Mouse (Mus musculus) brown adipose tissue, adult 24 weeks (tissue): ENCODE data around the gene Zmiz1. TPM values are rescaled to one million over a fixed set of nuclear protein-coding genes. Genes with fewer than 3 reads are reported as not detected.
A peak's percentile ranks its signal among the peaks of the same experiment; 100 is the strongest.

Experiments
- H3K27ac ChIP-seq: fragments of 200-500 bp; replicated peaks from 2 replicates; pipeline ENCODE4 v1.5.1; 2012; ENCODE audit warnings: low read depth, mild to moderate bottlenecking, low read length
- H3K4me1 ChIP-seq: fragments of 200-500 bp; 2 replicates; pipeline ENCODE4 v1.6.1; 2012; ENCODE audit warnings: low read length, mixed read lengths; ENCODE audit not compliant: control insufficient read depth, insufficient read depth, insufficient read length
- H3K4me3 ChIP-seq: fragments of 200-500 bp; 2 replicates; pipeline ENCODE4 v1.5.1; 2012; ENCODE audit warnings: low read depth, mild to moderate bottlenecking, low read length, moderate library complexity; ENCODE audit not compliant: insufficient read depth
- polyA plus RNA-seq: library from polyadenylated mRNA; stranded (reverse); fragments of >200 nt; gene quantifications from 2 replicates; pipeline ENCODE4 v1.2.4, GENCODE M21; 2012; ENCODE audit not compliant: missing spikeins, insufficient read depth, insufficient read length

Zmiz1 gene
- polyA plus RNA-seq, 1 experiment = 17.0 TPM

DNA sequence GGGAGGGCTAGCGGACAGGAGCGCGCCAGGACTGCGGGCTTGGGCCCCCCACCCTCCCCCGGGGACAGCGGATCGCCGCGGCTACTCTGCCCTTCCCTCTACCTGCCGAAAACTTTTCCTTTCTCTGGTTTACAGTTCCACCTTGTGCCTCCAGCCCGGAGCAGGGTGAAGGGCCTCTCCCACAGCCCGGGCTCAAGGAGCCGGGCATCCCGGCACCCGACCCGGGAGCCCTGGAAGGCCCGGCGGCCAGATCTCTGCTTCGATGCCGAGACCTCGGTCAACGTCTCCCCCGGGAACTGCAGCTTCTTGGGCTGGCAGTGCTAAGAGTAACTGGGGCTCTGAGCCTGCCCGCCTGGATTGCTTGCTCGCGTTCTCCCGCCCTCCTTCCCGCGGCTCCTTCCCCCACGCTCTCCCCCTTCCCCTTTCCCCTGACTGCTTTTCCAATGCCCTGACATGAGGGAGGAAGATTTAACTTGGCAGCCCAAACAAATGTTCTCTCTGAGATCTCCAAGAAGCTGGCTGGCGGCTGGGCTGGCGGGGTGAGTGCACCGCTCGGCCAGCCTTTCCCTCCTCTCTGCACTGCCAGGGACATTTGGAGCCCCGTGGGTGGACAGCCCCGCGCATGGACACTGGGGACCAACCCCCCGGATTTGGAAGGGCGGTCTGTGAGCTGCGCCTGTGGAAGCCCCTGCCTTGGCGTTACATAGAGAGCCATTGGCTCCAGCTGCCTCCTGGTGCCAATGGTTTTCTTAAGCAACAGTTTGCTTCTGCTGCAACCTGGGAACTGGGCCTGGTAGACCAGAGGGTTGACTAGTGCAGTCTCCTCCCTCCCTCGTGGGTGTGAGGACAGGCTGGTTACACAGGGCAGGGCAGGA, 2.1 kb downstream of the Zmiz1 start:
- Histone ChIP-seq H3K4me3 (peak overlapping the region; percentile 86), H3K4me1 (peaks cover 35% of the 10 kb centered on the region), H3K27ac (peak overlapping the region; percentile 93)

DNA sequence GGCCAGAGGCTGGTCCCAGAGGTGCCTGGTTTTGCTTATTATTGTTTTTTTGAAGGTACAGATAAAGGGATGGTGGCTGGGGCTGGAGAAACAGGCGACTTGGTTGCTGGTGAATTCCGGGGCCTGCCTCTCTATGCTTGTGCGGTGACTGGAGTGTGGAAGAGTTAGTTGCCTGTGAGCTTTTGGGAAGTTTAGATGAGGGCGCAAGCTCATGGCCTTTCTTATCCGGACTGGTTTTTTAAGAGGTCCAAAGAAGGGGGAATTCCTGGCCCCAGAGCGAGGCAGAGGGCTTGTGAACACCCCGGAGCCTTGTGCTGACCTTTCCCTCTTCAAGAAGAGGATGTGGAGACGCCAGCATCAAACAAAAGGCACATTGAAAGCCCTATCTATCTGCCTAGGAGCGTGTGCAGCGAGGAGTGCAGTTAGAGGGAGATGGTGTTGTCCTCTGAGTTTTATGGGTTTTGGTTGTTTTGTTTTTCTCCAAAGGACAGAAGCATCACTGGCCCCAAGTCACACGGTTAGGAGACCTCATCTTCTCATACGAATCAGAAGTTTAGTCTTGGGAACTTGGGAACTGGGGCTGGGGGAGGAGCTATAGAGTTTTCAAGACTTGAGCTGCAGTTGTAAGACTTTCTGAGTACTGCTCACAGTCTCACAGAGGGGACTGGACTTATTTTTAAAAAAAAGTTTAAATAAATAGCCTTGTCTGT, 2.8 kb downstream of the Zmiz1 start:
- Histone ChIP-seq H3K4me1 (peaks cover 41% of the 10 kb centered on the region), H3K27ac (peak overlapping the region; percentile 93), H3K4me3 (peak overlapping the region; percentile 86)

- Histone ChIP-seq H3K4me3 (no peak overlapping the region), H3K4me1 (peaks cover 52% of the 10 kb centered on the region), H3K27ac (no peak overlapping the region)
Measured at GRCm38 (mm10) chr14:25462975-25463374, 4.0 kb downstream of the Zmiz1 start.

GRCm38 (mm10) chr14:25463919-25464318, 4.9 kb downstream of the Zmiz1 start:
- no peak overlapping the region for H3K4me3 ChIP-seq
- H3K27ac ChIP-seq = no peak overlapping the region
- H3K4me1 ChIP-seq = peaks cover 61% of the 10 kb centered on the region

GRCm38 (mm10) chr14:25464611-25465307, 5.8 kb downstream of the Zmiz1 start:
- Histone ChIP-seq H3K4me3 (no peak overlapping the region), H3K4me1 (peaks cover 65% of the 10 kb centered on the region), H3K27ac (no peak overlapping the region)

GRCm38 (mm10) chr14:25466361-25466760, 7.4 kb downstream of the Zmiz1 start:
- Histone ChIP-seq H3K27ac (peak overlapping the region; percentile 61), H3K4me1 (peaks cover 75% of the 10 kb centered on the region)

GRCm38 (mm10) chr14:25467911-25468668, 9.1 kb downstream of the Zmiz1 start:
- no peak overlapping the region for H3K4me3 ChIP-seq
- H3K27ac ChIP-seq = peak overlapping the region; percentile 31
- H3K4me1 ChIP-seq = peaks cover 85% of the 10 kb centered on the region

More at GRCm38 (mm10) chr14:25466361-25466760, 7.4 kb downstream of the Zmiz1 start:
- no peak overlapping the region for H3K4me3 ChIP-seq

DNA sequence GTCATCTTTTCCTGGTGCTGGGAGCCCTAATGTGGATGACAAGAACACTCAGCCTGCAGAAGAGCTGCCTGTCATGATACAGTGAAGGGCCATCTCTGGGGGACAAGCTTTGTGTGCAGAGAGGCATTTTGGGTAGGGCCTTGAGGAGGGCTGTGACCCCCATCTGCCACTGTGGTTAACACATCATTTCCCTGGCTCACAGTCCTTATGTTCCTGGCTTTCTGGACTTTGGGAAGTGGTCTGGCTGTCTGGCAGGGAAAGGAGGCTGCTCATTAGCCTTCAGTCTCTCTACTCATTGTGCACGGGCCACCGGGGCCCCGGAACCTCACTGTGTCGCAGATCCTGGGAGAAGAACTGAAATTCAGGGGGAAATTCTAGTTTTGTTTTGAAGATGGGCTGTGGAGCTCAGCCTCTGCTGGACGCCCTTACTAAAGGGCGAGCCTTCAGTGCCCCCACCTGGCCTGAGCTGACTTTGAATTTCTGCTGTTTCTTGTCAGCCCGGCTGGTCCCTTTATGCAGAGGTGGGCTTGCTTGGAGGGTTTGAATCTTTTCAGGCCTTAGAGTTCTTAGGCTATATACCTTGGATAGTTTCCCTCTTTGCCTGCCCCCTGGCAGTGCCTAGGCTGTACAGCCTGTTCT, 10.0 kb downstream of the Zmiz1 start:
- H3K27ac ChIP-seq = peak overlapping the region; percentile 66
- H3K4me1 ChIP-seq = peaks cover 83% of the 10 kb centered on the region
- H3K4me3 ChIP-seq = no peak overlapping the region

DNA sequence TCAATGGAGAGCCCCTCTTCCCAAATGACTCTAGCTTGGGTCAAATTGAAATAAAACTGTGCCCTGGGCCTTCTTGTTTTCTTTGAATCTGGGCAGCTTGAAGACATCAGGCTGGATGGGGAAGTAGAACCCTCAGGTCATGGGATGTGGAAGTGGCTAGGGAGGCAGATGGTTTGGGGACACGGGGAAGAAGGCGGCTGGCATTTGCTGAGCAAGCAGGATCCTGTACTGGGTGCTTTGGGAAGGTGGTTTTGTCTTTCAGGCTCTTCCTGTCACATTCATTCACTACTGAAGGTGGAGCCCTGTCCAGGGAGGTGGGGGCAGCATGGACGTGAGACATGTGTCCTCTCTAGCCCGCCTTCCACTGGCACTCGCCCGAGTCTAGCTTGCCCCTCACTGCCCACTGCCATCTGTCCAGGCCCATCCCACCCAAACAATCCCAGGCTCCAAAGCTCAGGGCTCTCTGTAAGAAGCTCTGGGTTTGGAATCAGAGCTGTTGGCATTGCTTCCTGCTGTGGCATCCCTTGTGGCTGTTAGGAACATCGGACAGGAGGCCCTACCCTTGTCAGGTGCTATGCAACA, 11.3 kb downstream of the Zmiz1 start:
- Histone ChIP-seq H3K4me3 (no peak overlapping the region), H3K4me1 (peaks cover 82% of the 10 kb centered on the region)

GRCm38 (mm10) chr14:25471035-25471434, 12.1 kb downstream of the Zmiz1 start:
- Histone ChIP-seq H3K27ac (peak overlapping the region; percentile 52), H3K4me1 (peaks cover 83% of the 10 kb centered on the region), H3K4me3 (no peak overlapping the region)

More for the DNA sequence above, 11.3 kb downstream of the Zmiz1 start:
- H3K27ac ChIP-seq = peak overlapping the region; percentile 66

DNA sequence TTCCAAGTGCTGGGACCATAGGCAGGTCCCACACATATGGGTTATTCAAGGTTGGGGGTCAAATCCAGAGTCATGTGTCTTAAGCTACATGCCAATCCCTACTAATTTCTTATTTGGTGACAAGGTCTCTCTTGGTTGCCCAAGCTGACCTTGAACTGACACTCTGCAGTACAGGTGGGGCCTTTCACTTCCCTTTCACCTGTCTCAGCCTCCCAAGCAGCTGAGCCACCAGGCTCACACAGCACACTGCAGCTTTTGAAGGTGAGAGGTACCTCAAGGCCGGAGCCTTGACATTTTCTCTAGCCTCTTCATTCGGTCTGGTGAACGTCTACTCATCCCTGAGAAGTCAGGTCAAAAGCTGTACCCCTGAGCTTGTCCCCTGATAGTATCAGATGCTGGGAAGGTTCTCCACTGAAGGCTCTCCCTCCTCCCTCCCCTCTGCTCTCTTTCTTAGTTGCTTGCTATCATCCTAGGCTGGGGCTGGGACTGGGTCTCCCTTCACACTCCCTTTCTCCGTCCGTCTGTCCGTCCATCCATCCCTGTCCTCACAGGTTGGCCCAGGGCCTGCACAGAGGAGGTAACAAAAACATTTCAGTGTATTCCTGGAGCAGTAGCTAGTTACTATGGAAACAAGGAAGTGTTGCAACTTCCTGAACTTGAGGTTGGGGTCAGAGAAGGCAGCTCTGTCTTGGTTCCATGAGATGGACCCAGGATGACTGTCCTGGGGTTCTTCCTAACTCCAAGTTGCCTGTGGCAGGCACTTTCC, 13.3 kb downstream of the Zmiz1 start:
- Histone ChIP-seq H3K4me1 (peaks cover 85% of the 10 kb centered on the region), H3K4me3 (no peak overlapping the region)

DNA sequence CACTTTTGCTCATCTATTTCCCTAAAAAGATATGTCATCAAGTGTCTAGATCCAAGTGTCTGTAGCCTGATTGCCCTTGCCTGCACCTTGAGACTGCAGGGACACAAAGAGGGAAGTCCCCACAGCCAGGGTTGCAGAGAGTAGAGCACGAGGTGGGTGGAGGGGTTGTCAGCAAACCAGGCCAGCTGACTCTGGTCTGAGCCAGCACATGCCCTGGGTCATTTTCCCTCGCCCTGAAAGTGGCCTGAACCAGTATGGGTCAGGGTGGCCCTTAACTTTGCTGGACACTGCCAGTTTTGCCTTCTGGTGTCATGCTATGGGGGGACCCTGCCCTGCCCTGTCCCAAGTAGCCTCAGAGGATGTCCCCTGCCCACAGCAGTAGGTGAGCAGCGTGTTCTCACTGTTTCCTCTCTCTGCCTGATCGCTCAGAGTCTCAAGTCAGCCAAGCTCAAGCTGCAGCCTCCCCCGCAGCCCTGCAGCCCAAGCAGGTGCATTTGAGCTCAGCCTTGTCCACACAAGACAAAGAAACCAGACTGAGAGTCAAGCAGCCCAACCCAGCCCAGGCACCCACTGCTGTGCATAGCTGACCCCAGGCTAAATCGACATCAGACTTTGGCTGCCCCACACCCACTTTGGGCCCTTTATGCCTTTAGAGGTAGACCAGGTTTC, 14.1 kb downstream of the Zmiz1 start:
- Histone ChIP-seq H3K27ac (peak overlapping the region; percentile 78), H3K4me1 (peaks cover 83% of the 10 kb centered on the region)

More for the DNA sequence above, 13.3 kb downstream of the Zmiz1 start:
- H3K27ac ChIP-seq = peak overlapping the region; percentile 78

GRCm38 (mm10) chr14:25474017-25474416, 15.0 kb downstream of the Zmiz1 start:
- Histone ChIP-seq H3K4me1 (peaks cover 79% of the 10 kb centered on the region), H3K4me3 (no peak overlapping the region), H3K27ac (peak overlapping the region; percentile 55)

More for the DNA sequence above, 14.1 kb downstream of the Zmiz1 start:
- no peak overlapping the region for H3K4me3 ChIP-seq
